Mouse (Mus musculus): ENCODE data around the gene Aktip. TPM values are rescaled to one million over a fixed set of nuclear protein-coding genes. Genes with fewer than 3 reads are reported as not detected.

Aktip gene
- polyA plus RNA-seq, 1 experiment from 2014 or later, result 44.9 TPM

DNA sequence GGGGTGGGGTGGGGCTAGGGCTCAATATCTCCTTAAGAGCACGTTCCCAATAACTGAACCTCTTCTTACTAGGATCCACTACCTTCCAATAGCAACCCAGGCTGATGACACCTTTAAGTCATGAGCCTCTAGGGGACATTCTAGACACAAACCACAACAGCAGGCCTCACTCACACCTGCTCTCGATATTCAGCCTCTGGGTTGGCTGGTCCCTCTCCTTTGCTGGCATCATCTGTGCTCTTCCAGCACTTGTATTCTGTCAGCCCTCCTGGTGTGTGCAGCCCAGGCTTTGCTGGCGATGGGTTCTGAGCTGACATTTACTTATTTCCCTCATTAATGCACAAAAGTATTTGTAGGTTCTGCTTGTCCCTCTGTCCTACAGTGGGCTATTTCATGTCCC lies 14.5 kb upstream of the Aktip start:
- no peak overlapping the region for H3K9ac ChIP-seq
- ATAC-seq, result no peak
- no peak overlapping the region for H3K27ac ChIP-seq
- no peaks in the 10 kb centered on the region for H3K36me3 ChIP-seq
- H3K27me3 ChIP-seq (replicated peaks), result no peaks in the 10 kb centered on the region
- no peak overlapping the region for H3K4me3 ChIP-seq (replicated peaks)
- no peaks in the 10 kb centered on the region for H3K9me3 ChIP-seq
- 75% methylated on average over 3 of the region's 3 CpGs for WGBS
- H3K4me1 ChIP-seq (replicated peaks), result no peaks in the 10 kb centered on the region
- no peak overlapping the region for H3K4me2 ChIP-seq (replicated peaks)

GRCm38 (mm10) chr8:91212948-91213347 lies 13.2 kb upstream of the Aktip start:
- 84% methylated on average over 2 of the region's 2 CpGs for WGBS
- no peaks in the 10 kb centered on the region for H3K36me3 ChIP-seq
- no peak overlapping the region for H3K9ac ChIP-seq
- H3K27ac ChIP-seq, result no peak overlapping the region
- no peak overlapping the region for H3K4me2 ChIP-seq (replicated peaks)
- no peaks in the 10 kb centered on the region for H3K4me1 ChIP-seq (replicated peaks)
- no peaks in the 10 kb centered on the region for H3K27me3 ChIP-seq (replicated peaks)
- no peaks in the 10 kb centered on the region for H3K9me3 ChIP-seq
- H3K4me3 ChIP-seq (replicated peaks), result no peak overlapping the region
- no peak for ATAC-seq

- no peak overlapping the region for H3K27ac ChIP-seq
- 81% methylated on average over 3 of the region's 3 CpGs for WGBS
Measured at GRCm38 (mm10) chr8:91209658-91210057, 9.9 kb upstream of the Aktip start.

DNA sequence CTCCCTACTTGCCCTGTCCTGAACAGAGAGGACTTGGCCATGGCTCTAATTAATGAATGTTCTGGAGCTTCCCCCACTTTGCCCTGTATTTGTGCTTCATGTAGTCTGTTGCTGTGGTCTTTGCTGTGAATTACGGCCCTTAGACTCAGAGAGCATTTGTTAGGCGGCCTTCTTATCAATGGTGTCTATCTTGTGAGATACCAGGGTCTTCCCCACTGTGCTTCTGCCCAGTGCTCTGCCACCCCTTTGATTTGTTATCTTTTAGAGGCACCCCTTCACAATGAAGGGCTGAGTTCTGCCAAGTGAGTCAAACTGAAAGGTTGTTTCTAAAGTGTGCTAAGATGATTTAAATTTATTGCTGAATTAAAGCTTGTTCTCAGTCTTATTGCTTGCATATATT lies 7.9 kb upstream of the Aktip start:
- ATAC-seq, result no peak
- no peaks in the 10 kb centered on the region for H3K9me3 ChIP-seq
- H3K27me3 ChIP-seq (replicated peaks), result no peaks in the 10 kb centered on the region
- H3K36me3 ChIP-seq, result no peaks in the 10 kb centered on the region
- whole genome bisulfite sequencing, result 30% methylated on average over 2 of the region's 2 CpGs
- no peaks in the 10 kb centered on the region for H3K4me1 ChIP-seq (replicated peaks)
- H3K4me3 ChIP-seq (replicated peaks), result no peak overlapping the region
- no peak overlapping the region for H3K4me2 ChIP-seq (replicated peaks)
- no peak overlapping the region for H3K9ac ChIP-seq
- no peak overlapping the region for H3K27ac ChIP-seq

More at GRCm38 (mm10) chr8:91209658-91210057, 9.9 kb upstream of the Aktip start:
- Histone ChIP-seq H3K9ac (no peak overlapping the region), H3K36me3 (no peaks in the 10 kb centered on the region), H3K9me3 (no peaks in the 10 kb centered on the region), H3K27me3 (replicated peaks) (no peaks in the 10 kb centered on the region), H3K4me3 (replicated peaks) (no peak overlapping the region), H3K4me1 (replicated peaks) (no peaks in the 10 kb centered on the region), H3K4me2 (replicated peaks) (no peak overlapping the region)
- no peak for ATAC-seq

DNA sequence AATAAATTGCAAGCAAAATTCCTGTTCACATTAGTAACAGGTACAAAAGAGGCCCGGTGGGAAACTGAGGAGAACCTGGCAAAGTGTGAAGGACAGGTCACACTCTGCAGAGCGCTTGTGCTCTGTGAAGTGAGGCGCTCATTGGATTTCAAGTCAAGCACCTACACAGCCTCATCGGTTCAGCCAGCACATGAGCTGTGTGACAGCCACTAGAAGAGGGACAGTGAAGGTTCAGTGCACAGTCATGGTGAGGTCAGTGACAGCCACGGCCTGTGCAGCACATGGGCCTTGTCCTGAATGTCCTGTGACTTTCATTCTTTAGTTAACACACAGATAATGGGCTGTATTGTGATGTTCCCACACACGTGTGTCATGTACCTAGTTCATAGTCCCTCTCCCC lies 6.1 kb upstream of the Aktip start:
- Histone ChIP-seq H3K27me3 (replicated peaks) (no peaks in the 10 kb centered on the region), H3K4me3 (replicated peaks) (no peak overlapping the region), H3K4me2 (replicated peaks) (no peak overlapping the region), H3K9me3 (no peaks in the 10 kb centered on the region), H3K36me3 (no peaks in the 10 kb centered on the region), H3K9ac (no peak overlapping the region), H3K4me1 (replicated peaks) (no peaks in the 10 kb centered on the region), H3K27ac (no peak overlapping the region)
- no peak for ATAC-seq
- 83% methylated on average over 6 of the region's 6 CpGs for WGBS

- no peak for ATAC-seq
- Histone ChIP-seq H3K4me2 (replicated peaks) (no peak overlapping the region), H3K4me1 (replicated peaks) (no peaks in the 10 kb centered on the region), H3K27me3 (replicated peaks) (no peaks in the 10 kb centered on the region), H3K4me3 (replicated peaks) (no peak overlapping the region), H3K36me3 (no peaks in the 10 kb centered on the region), H3K27ac (no peak overlapping the region), H3K9me3 (no peaks in the 10 kb centered on the region), H3K9ac (no peak overlapping the region)
- 62% methylated on average over 2 of the region's 2 CpGs for WGBS
Measured at GRCm38 (mm10) chr8:91201184-91201583, 1.4 kb upstream of the Aktip start.

GRCm38 (mm10) chr8:91198036-91198435 lies 1.7 kb downstream of the Aktip start:
- WGBS, result 75% methylated on average over 3 of the region's 3 CpGs
- H3K4me3 ChIP-seq (replicated peaks), result no peak overlapping the region
- H3K27ac ChIP-seq, result no peak overlapping the region
- H3K9ac ChIP-seq, result no peak overlapping the region
- H3K27me3 ChIP-seq (replicated peaks), result no peaks in the 10 kb centered on the region
- no peak for ATAC-seq
- no peaks in the 10 kb centered on the region for H3K4me1 ChIP-seq (replicated peaks)
- no peaks in the 10 kb centered on the region for H3K9me3 ChIP-seq
- no peak overlapping the region for H3K4me2 ChIP-seq (replicated peaks)
- H3K36me3 ChIP-seq, result no peaks in the 10 kb centered on the region

DNA sequence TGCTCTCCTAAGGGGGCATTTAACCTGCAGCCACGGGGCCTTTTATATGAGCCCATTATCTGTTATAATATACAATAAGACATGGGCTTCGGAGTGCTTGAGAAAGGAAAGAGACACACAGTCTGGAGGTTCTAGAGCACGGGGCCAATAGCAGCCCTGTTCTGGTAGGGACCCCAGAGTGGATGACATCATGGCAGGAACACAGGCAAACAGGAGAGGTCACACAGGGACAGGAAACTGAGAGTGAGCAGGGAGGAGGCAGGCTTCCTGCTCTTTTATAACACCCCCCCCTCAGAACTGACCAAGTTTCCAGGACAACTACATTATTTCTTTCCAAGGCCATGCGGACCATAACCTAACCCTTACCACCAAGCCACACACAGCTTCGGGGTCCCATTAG lies 2.5 kb downstream of the Aktip start:
- H3K27me3 ChIP-seq (replicated peaks), result no peaks in the 10 kb centered on the region
- H3K27ac ChIP-seq, result no peak overlapping the region
- 78% methylated on average over 5 of the region's 5 CpGs for WGBS
- no peak overlapping the region for H3K9ac ChIP-seq
- no peaks in the 10 kb centered on the region for H3K4me1 ChIP-seq (replicated peaks)
- H3K9me3 ChIP-seq, result no peaks in the 10 kb centered on the region
- ATAC-seq, result no peak
- no peak overlapping the region for H3K4me3 ChIP-seq (replicated peaks)
- H3K4me2 ChIP-seq (replicated peaks), result no peak overlapping the region
- H3K36me3 ChIP-seq, result no peaks in the 10 kb centered on the region

GRCm38 (mm10) chr8:91196661-91197060 lies 3.1 kb downstream of the Aktip start:
- 75% methylated on average over 12 of the region's 12 CpGs for WGBS
- Histone ChIP-seq H3K27ac (no peak overlapping the region), H3K36me3 (no peaks in the 10 kb centered on the region), H3K4me2 (replicated peaks) (no peak overlapping the region), H3K4me1 (replicated peaks) (no peaks in the 10 kb centered on the region), H3K27me3 (replicated peaks) (no peaks in the 10 kb centered on the region), H3K4me3 (replicated peaks) (no peak overlapping the region), H3K9ac (no peak overlapping the region), H3K9me3 (no peaks in the 10 kb centered on the region)
- no peak for ATAC-seq

GRCm38 (mm10) chr8:91194081-91194480 lies 5.7 kb downstream of the Aktip start:
- Histone ChIP-seq H3K4me3 (replicated peaks) (no peak overlapping the region), H3K4me1 (replicated peaks) (peaks cover 4% of the 10 kb centered on the region; the same call in 1 of the 2 replicates), H3K36me3 (no peaks in the 10 kb centered on the region), H3K27ac (no peak overlapping the region), H3K27me3 (replicated peaks) (peaks cover 3% of the 10 kb centered on the region), H3K4me2 (replicated peaks) (no peak overlapping the region), H3K9me3 (no peaks in the 10 kb centered on the region), H3K9ac (no peak overlapping the region)
- WGBS, result 85% methylated on average over 2 of the region's 2 CpGs
- no peak for ATAC-seq

GRCm38 (mm10) chr8:91192941-91193340 lies 6.8 kb downstream of the Aktip start:
- no peaks in the 10 kb centered on the region for H3K36me3 ChIP-seq
- no peak overlapping the region for H3K9ac ChIP-seq
- no peak for ATAC-seq
- H3K4me2 ChIP-seq (replicated peaks), result no peak overlapping the region
- H3K4me3 ChIP-seq (replicated peaks), result no peak overlapping the region
- H3K27me3 ChIP-seq (replicated peaks), result peaks cover 5% of the 10 kb centered on the region
- WGBS, result 70% methylated on average over 5 of the region's 5 CpGs
- H3K27ac ChIP-seq, result no peak overlapping the region
- H3K9me3 ChIP-seq, result no peaks in the 10 kb centered on the region
- H3K4me1 ChIP-seq (replicated peaks), result peaks cover 4% of the 10 kb centered on the region; the same call in 1 of the 2 replicates

GRCm38 (mm10) chr8:91190816-91191340 lies 8.9 kb downstream of the Aktip start:
- Histone ChIP-seq H3K27ac (no peak overlapping the region), H3K4me3 (replicated peaks) (no peak overlapping the region), H3K36me3 (no peaks in the 10 kb centered on the region), H3K9ac (no peak overlapping the region), H3K4me1 (replicated peaks) (peaks cover 4% of the 10 kb centered on the region; the same call in 1 of the 2 replicates), H3K4me2 (replicated peaks) (peak overlapping the region; percentile 47), H3K9me3 (no peaks in the 10 kb centered on the region), H3K27me3 (replicated peaks) (peaks cover 5% of the 10 kb centered on the region)
- 2% methylated on average over 17 of the region's 17 CpGs for WGBS
- peak; percentile 82 for ATAC-seq

DNA sequence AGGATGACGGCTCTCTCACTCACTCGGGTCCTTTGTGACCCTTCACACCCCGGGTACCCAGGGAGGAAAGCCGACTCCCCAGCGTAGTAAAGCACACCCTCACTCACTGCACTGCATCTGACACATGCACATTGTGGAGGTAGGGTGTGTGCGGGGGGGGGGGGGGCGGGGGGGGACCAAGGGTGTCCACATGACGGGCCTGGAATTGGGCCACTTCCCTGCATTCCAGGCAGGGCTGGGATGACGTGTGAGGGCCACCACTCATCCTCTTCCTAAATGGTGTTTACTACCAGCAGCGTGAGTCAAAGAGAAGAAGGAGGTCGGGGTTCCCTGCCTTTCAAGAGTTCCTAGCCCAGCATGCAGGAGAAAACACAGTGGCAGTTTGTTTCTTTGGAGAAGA lies 11.6 kb downstream of the Aktip start:
- no peak overlapping the region for H3K4me3 ChIP-seq (replicated peaks)
- WGBS, result 57% methylated on average over 11 of the region's 11 CpGs
- no peaks in the 10 kb centered on the region for H3K9me3 ChIP-seq
- ATAC-seq, result no peak
- peaks cover 5% of the 10 kb centered on the region for H3K27me3 ChIP-seq (replicated peaks)
- H3K4me2 ChIP-seq (replicated peaks), result no peak overlapping the region
- no peak overlapping the region for H3K27ac ChIP-seq
- H3K9ac ChIP-seq, result no peak overlapping the region
- no peaks in the 10 kb centered on the region for H3K36me3 ChIP-seq
- peaks cover 4% of the 10 kb centered on the region; the same call in 1 of the 2 replicates for H3K4me1 ChIP-seq (replicated peaks)

Measured in intestine, embryonic 15.5 days (tissue).